Mouse (Mus musculus): ENCODE data around the gene Vmn2r88.
"Not testable (repeated sequence)": the region's sequence is repeated elsewhere in the genome, so short reads cannot be mapped to it uniquely, and the experiment has no call there.

Vmn2r88 gene

GRCm38 (mm10) chr14:51410520-51410919, at the start of gene Vmn2r88:
Gene Vmn2r88 (plus strand): TSS chr14:51410820.
- in situ Hi-C loops (cut with MboI, MseI) = loop anchor here in 1 of 2 experiments (10.0 kb wide), 1 partner anchor 1136 kb away; no protein-coding TSS in a partner anchor

GRCm38 (mm10) chr14:51361456-51361855, 49.2 kb upstream of the Vmn2r88 start, which contains the start of gene Gm7247:
Gene Gm7247 (plus strand): TSS chr14:51361756.
- in situ Hi-C loops (cut with MboI, MseI) = no loop called here

- in situ Hi-C loops (cut with MboI, MseI) = loop anchor here (5.0 kb wide), 1 partner anchor 49 kb away; no protein-coding TSS in a partner anchor
Observed at GRCm38 (mm10) chr14:51382805-51383204, 27.8 kb upstream of the Vmn2r88 start.

GRCm38 (mm10) chr14:51384351-51384750, 26.3 kb upstream of the Vmn2r88 start:
- in situ Hi-C loops (cut with MboI, MseI) = loop anchor here (5.0 kb wide), 1 partner anchor 48 kb away; no protein-coding TSS in a partner anchor

GRCm38 (mm10) chr14:51385741-51386140, 24.9 kb upstream of the Vmn2r88 start:
- in situ Hi-C loops (cut with MboI, MseI) = no loop called here

GRCm38 (mm10) chr14:51387768-51388167, 22.9 kb upstream of the Vmn2r88 start:
- in situ Hi-C loops (cut with MboI, MseI) = no loop called here

- in situ Hi-C loops (cut with MboI, MseI) = no loop called here
Observed at GRCm38 (mm10) chr14:51388222-51388621, 22.4 kb upstream of the Vmn2r88 start.

GRCm38 (mm10) chr14:51423885-51424284, 13.3 kb downstream of the Vmn2r88 start:
- in situ Hi-C loops (cut with MboI, MseI) = no loop called here

GRCm38 (mm10) chr14:51430138-51430537, 19.5 kb downstream of the Vmn2r88 start:
- in situ Hi-C loops (cut with MboI, MseI) = loop anchor here (5.0 kb wide), 1 partner anchor 48 kb away; no protein-coding TSS in a partner anchor

GRCm38 (mm10) chr14:51434546-51434945, 23.9 kb downstream of the Vmn2r88 start:
- in situ Hi-C loops (cut with MboI, MseI) = loop anchor here (5.0 kb wide), 1 partner anchor 52 kb away; no protein-coding TSS in a partner anchor

- in situ Hi-C loops (cut with MboI, MseI) = no loop called here
Observed at GRCm38 (mm10) chr14:51435020-51435419, 24.4 kb downstream of the Vmn2r88 start.

- in situ Hi-C loops (cut with MboI, MseI) = no loop called here
Observed at GRCm38 (mm10) chr14:51438955-51439354, 28.3 kb downstream of the Vmn2r88 start.

GRCm38 (mm10) chr14:51451557-51451956, 40.9 kb downstream of the Vmn2r88 start, which contains the start of gene Vmn2r89:
Gene Vmn2r89 (plus strand): TSS chr14:51451857.
- in situ Hi-C loops (cut with MboI, MseI) = not testable (repeated sequence)
